Mouse (Mus musculus) brain, embryonic 14.5 days (tissue): ENCODE data around the gene Ovgp1. TPM values are rescaled to one million over a fixed set of nuclear protein-coding genes. Genes with fewer than 3 reads are reported as not detected.
"Not testable (repeated sequence)": the region's sequence is repeated elsewhere in the genome, so short reads cannot be mapped to it uniquely, and the experiment has no call there.

ENCODE experiments used
- DNase-seq: peaks from one replicate; pipeline ENCODE4 v3.0.0-alpha.2; 2011; ENCODE audit warnings: low read depth
- CTCF ChIP-seq: fragments of 200-500 bp; IDR thresholded peaks from 2 replicates; pipeline ENCODE4 v1.5.1; 2012; ENCODE audit warnings: inconsistent platforms, mild to moderate bottlenecking, moderate library complexity, borderline replicate concordance; ENCODE audit not compliant: insufficient read depth, insufficient read length; ENCODE audit errors: extremely low read depth
- POLR2A ChIP-seq: fragments of 200-500 bp; IDR thresholded peaks from 2 replicates; pipeline ENCODE4 v1.6.1; 2012; ENCODE audit warnings: mild to moderate bottlenecking, inconsistent platforms, borderline replicate concordance; ENCODE audit not compliant: poor library complexity, insufficient read depth, insufficient read length, severe bottlenecking; ENCODE audit errors: extremely low read depth
- polyA plus RNA-seq: library from polyadenylated mRNA; depleted of rRNA; stranded (reverse); fragments of >200 nt; gene quantifications from 2 replicates; pipeline ENCODE4 v1.2.3, GENCODE M21; 2012

Ovgp1 gene
- polyA plus RNA-seq, 1 experiment, result 11.6 TPM

GRCm38 (mm10) chr3:105951348-105951747 is 22.2 kb upstream of the Ovgp1 start:
- no peak for DNase-seq
- TF ChIP-seq POLR2A, result no peak
- TF ChIP-seq CTCF, result no peak

GRCm38 (mm10) chr3:105957235-105957634 is 16.3 kb upstream of the Ovgp1 start:
- DNase-seq, result no peak
- no peak for TF ChIP-seq CTCF
- no peak for TF ChIP-seq POLR2A

GRCm38 (mm10) chr3:105958204-105958603 is 15.3 kb upstream of the Ovgp1 start:
- TF ChIP-seq POLR2A (no peak), CTCF (no peak)
- no peak for DNase-seq

GRCm38 (mm10) chr3:105958974-105959580 is 14.4 kb upstream of the Ovgp1 start, which contains the start of gene Wdr77:
Gene Wdr77, plus strand, starts transcription at chr3:105959369.
- TF ChIP-seq CTCF (no peak), POLR2A (peak; percentile 60; the same call in 1 of the 2 replicates)
- peak; percentile 100 for DNase-seq

DNA sequence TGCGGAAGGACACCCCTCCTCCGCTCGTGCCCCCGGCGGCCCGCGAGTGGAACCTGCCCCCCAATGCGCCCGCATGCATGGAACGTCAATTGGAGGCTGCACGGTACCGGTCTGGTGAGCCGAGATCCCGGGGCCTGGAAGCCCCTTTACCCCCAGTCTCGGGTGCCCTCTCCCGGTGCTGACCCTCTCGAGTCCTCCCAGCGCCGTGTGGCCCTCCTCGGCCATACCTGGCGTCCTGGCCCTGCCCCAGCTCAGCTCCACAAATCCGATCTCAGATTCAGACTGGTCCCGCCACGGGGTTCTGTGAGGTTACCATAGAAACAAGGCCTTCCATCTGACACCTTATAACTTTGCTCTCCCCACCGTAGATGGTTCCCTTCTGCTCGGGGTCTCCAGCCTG is 13.9 kb upstream of the Ovgp1 start:
- DNase-seq, result peak; percentile 63
- TF ChIP-seq POLR2A, result no peak
- no peak for TF ChIP-seq CTCF

DNA sequence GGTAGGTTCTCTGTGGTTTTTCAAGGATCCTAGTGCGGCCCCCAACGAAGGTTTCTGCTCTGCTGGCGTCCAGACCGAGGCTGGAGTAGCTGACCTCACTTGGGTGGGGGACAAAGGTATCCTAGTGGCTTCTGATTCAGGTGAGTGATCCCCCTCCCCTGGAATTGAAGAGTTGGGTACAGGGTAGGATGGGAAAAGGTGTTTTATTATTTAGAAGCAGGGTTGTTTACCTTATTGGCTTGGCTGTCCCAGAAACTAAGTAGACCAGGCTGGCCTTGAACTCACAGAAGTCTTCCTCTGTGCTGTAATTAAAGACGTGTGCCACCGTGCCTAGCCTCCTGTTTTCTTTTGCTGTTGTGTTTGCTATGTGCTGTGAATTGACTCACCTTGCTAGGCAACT is 13.5 kb upstream of the Ovgp1 start, which contains the start of gene Atp5f1:
Gene Atp5f1, minus strand, starts transcription at position 101 of the 400 bp plus-strand sequence.
- peak; percentile 1 for DNase-seq
- TF ChIP-seq POLR2A, result no peak
- no peak for TF ChIP-seq CTCF

- TF ChIP-seq CTCF (peak; percentile 15; the same call in 1 of the 2 replicates), POLR2A (no peak)
- peak; percentile 17 for DNase-seq
These were observed 12.8 kb upstream of the Ovgp1 start for GRCm38 (mm10) chr3:105960700-105961099.

DNA sequence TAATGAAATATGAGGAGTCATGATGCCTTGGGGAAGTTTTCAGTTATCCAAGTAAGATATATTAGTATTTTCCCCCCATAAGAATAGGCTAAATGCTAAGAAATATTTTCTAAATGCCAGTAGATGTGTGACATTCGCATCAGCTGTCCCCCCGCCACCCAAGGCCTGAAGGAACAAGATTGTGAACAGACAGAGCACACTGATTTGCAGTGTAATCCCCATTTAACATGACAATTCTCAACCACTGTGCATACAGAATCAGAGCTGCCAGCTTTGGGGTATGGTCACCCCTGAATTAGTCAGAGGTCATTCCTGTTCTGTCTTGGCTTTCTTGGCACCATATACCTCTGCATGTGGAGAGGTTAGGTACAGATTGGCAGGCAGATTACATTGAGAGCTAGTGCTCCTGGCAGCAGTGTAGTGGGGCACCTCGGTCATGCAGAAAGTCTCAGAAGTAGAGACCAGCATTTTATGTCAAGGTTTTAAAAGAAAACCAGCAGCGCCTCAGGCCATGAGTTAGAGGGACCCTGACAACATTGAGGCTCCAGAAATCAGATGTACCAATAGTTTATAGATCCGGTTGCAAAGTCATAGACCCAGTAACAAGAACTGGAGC is 1.6 kb upstream of the Ovgp1 start:
- TF ChIP-seq POLR2A, result no peak
- no peak for TF ChIP-seq CTCF
- no peak for DNase-seq

GRCm38 (mm10) chr3:105974174-105974573 is 663 bp downstream of the Ovgp1 start:
- no peak for DNase-seq
- TF ChIP-seq POLR2A (no peak), CTCF (no peak)

GRCm38 (mm10) chr3:105989611-105990010 is 16.1 kb downstream of the Ovgp1 start:
- not testable (repeated sequence) for DNase-seq

DNA sequence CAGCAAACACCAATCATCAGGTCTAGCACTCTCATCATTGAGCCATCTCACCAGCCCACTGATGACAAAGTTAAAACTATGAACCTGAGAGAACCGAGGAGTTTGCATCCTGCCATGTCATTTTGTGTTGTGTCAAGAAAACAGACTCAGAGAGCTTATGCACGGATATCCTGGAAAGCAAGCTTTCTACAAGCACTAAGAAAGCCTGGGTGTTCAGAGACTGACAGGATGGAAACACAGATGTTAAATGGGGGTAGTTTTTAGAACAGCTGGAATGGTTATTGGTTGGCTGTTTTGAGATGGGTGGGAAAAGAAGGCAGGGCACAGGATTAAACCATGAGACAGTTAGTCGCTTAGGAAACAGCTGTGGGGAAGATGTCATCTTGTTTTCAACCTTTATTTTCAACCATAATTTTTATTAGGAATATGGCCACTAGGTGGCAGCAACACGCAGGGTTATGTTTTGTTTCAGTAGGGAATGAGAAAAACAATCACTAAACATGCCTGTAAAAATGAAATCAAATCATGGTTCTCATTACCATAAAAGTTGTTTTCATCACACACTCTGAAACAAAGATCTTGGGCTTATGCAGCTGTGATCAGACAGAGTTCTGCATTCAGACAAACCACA is 18.3 kb downstream of the Ovgp1 start:
- no peak for TF ChIP-seq POLR2A
- TF ChIP-seq CTCF, result no peak
- DNase-seq, result peak; percentile 72

DNA sequence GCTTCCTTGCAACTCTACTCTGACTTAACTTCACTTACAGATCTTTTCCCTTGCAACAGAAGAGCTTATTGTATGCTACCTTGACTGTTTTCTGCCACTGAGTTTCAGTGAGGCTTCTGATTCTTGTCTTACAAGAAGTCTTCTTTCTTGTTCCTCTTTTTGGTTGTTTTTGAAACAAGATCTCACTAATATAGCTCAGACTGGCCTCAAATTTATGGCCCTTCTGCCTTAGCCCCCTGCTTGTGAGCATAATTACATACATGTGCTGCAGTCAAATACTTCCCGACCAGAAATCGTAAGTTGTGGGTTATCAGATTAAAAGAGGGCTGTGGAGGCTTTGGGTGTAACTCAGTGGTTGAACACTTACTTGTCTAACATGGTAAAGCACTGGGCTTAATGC is 21.2 kb downstream of the Ovgp1 start:
- no peak for TF ChIP-seq POLR2A
- no peak for DNase-seq

DNA sequence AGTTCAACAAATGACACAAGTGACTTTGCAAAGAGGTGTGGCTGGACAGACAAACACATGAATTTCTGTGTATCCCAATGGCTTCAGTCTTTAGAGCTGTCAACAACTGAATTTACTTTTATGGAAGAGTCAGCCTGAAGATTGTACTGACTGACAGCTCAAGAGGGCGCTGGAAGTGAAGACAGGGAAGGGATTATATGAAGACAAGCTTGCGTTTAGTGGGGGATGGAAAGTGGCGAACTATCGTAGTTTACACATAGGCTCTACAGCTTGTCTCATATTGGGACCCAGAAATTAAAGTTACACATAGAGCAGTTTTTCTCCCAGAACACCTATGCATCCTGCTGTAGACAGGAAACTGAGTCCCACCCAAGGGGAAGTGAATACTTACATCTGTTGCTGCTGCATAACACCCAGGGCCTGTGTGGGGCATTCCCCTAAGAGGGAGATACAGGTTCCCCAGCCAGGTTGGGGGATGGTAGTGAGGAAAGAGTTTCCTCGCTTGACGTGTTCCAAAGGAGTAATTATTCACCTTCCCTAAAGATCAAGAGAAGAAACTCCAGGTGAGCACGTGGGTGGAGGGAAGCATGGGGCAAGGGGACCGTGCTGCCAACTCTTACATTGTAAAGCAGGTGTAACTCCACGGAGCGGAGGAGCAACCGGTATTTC is 27.3 kb downstream of the Ovgp1 start:
- peak; percentile 9 for DNase-seq
- TF ChIP-seq CTCF (no peak), POLR2A (no peak)
